Mouse (Mus musculus) cerebellum, adult 9-10 months (tissue): Measurements from ENCODE around the gene Csf2rb.
"Not testable (repeated sequence)": the region's sequence is repeated elsewhere in the genome, so short reads cannot be mapped to it uniquely, and the experiment has no call there.

Source experiments
- DNase-seq: peaks from one replicate; pipeline ENCODE4 v3.0.0; 2022

Gene Csf2rb

DNA sequence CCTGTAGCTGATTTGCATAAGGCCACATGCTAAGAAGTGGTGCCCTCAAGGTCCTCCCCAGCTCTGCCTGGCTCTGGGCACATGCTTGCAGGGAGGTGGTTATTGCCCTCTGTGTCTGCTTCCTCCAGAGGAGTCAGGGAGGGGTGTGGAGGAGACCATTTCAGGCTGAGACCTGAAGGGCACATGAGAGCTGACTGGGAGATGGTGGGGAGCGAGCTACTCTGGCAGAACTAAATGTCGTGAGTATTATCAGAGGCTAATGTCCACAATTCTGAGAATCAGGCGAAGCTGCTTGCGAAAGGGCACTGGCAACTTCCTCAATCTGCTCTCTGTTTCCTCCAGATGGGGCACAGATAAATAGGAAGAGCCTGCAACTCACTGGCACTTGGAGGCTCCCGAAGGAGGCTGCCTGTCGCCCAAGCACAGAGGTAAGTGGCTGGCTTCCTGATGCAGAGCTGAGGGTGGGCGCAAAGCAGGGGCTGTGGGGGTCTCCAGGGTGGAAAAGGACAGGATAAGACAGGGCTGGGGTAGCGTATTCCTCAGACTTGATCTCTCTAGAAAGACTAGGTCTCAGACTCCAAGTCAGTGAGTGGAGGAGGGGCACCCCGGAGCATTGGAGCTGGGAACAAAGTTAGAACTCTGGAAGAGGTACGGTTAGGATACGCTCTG lies at the start of gene Csf2rb:
Csf2rb (plus strand) TSS at position 82 of the 669 bp plus-strand sequence.
- DNase-seq = no peak

DNA sequence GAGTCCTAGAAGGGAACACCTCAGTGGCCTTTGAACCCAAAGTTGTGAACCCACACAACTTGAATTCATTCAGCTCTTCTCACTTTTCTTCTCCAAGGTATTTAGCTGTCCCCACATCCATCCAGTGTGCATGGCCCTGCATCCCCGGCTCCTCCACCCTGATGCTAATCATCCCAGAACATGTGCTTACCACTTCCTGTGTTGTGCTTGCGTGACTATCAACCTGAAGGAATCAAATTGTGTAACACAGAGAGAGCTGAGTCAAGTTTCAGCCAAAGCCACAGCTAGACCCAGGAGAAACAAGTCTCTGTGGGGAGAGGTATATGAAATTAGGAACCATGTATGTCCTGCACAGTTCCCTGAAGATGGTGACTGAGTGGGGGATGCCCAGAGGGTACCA lies 47.2 kb upstream of the Csf2rb start:
- DNase-seq = no peak

DNA sequence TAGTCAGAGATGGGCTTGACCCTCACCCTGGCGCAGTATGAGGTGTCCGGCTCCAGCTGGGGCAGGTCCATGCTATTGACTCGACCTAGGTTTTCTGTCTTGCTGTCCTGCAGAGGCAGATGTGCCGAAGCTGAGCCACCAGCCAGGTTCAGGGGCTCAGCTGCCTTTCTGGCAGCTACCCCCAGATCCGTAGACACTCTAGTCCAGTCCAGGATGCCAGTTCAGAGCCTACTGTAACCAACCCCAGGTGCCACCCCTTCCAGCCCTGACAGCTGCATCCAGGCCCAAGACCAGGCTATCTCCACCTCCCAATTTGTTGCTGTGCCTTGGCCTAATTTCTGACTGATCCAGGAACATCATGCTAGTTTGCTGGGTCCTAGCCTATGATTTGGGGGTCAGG lies 37.6 kb upstream of the Csf2rb start:
- no peak for DNase-seq

DNA sequence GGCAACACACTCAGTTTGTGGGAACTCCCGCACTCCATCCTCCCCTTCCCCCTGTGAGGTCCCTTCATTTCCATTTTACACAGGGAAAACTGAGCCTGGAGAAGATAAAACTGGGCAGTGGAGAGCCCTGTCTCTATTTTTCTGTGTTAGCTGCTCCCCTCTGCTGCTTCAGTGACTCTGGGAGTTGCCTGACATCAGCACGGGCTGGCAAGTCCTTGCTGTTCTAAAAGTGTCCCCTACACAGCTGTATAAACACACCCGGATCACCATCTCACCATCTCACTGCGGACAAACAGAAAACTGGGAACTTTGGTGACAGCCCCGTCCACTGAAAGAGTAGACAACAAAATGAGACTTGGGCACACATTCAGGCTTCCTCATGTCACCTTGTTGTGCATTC lies 35.8 kb upstream of the Csf2rb start:
- DNase-seq = not testable (repeated sequence)

DNA sequence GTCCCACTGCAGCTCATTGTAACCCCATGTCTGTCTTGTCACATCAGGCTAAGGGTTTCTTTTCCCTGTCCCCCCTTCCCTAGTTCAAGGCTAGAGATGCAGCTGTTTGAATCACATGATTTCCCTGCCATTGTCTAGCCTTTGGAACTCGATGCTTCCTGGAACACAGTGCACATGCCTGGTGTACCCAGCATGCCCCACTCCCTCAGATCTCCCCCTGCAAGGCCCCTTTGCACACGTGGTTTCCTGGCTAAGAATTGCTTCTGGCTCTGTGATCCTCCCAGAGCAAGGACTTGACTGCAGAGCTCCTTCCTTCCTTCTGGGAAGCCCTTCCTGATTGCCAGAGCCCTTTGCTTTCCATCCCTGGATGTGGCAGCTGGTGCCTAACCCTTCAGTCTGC lies 32.3 kb upstream of the Csf2rb start:
- DNase-seq = not testable (repeated sequence)

DNA sequence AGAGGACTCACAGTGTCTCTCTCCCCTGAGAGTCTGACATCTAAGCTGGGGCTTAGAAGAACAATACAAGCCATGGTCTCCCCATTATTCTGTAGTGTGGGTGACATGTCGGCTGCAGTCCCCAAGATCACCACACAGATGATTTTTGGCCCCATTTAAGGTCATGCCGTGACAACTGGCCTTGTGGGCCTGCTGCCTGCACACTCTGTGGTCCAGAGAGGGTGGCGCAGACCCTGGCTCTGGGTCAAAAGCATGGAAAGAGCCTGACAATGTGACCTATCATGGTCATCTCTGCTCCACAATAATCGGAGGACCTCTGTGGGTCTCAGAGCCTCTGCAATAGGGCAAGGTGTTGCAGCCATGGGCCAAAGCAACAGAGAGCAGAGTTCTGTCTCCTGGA lies 31.8 kb upstream of the Csf2rb start:
- no peak for DNase-seq

DNA sequence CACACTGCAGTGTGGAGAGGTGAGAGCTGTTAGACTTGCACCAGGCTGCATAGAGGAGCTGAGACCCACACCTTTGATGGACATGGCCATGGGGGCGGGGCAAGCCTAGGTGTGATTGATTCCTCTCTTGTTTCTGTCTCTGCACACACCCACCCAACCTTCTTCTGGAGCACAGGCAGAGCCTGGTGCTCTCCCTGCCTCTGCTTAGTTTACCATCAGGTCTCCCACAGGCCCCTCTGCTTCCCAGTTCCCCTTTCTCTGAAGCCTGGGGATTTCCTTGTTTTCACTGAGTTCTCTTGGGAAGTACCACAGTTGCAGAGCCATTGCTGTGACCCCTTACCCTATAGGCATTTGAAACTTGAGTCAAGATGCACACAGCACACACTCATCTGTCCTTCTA lies 27.0 kb upstream of the Csf2rb start:
- no peak for DNase-seq

DNA sequence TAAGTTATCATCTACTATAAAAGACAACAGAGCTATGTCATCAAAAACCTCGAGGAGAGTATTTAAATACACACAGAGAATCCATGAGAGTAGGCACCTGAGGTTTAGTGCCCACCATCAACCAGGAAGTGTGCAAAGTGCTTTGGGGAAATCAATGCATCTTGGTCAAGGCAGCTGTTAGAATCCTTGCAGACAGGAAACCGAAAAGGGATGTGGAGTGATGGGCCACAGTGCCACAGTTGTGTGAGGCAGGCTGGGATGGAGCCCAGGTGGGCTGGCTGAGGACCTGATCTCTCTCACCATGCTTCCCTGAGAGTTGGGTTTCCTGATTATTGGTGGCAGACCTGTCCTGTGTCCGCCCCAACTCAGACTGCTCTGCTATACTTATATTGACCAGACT lies 25.9 kb upstream of the Csf2rb start:
- no peak for DNase-seq

DNA sequence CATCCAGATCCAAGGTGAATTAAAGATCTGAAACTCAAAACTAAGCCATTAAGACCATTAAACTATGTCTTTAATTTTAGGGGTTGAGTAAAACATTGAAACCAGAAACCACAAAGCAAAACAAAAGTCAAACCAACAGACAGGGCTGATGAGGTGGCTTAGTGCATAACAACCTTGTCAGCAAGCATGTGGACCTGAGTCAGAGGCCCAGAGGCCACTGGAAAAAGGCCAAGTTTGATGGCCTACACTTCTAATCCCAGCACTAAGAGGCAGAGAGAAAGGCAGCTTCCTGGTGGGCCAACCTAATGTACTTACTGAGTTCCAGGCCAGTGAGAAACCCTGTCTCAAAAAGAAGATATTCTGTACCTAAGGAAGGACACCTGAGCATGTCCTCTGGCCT lies 24.8 kb upstream of the Csf2rb start:
- no peak for DNase-seq

DNA sequence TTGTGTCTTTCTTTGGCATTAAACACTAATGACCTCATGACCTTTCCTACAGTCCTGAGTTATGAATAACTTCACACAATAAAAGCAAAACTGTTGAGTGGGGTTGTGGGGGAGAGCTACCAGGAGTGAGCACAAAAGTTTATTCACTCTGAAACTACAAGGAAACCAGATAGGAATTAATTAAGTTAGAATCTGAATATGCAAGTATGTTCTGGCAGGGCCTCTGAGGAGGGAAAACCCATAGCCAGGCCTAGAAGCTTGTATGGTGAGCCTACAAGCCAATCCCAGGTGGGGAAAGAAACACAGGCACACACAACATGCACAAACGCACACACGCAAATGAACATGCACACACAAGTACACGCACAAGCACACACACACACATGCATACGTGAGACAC lies 22.8 kb upstream of the Csf2rb start:
- DNase-seq = no peak

DNA sequence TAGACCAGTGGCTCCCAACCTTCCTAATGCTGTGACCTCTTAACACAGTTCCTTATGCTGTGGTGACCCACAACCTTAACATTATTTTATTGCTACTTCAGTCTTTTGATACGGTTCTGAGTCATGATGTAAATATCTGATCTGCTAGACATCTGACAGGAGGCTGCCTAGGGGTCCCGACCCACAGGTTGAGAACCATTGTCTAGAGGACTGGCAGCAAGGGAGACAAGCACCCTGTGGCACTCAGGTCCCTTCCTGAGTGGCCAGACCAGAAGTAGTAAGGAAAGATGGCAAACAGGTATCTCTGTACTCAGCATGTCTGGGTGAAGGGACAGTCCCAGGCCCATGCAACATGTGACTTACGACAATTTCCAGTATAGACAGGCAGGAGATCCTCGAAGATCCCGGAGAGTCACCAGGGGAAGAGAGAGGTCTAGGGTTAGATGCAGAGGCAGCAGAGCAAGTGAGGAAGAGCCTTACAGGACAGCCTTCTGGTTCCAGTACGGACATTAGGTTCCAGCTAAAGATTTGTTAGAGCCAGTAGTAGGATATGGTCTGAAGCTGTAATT lies 21.8 kb upstream of the Csf2rb start:
- DNase-seq = no peak

DNA sequence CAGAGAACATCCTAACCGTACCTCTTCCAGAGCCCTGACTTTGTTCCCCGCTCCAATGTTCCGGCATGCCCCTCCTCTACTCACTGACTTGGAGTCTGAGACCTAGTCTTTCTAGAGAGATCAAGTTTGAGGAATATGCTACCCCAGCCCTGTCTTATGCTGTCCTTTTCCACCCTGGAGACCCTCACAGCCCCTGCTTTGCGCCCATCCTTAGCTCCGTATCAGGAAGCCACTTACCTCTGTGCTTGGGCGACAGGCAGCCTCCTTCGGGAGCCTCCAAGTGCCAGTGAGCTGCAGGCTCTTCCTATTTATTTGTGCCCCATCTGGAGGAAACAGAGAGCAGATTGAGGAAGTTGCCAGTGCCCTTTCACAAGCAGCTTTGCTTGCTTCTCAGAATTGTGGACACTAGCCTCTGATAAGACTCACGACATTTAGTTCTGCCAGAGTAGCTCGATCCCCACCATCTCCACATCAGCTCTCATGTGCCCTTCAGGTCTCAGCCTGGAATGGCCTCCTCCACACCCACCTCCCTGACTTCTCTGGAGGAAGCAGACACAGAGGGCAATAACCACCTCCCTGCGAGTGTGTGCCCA lies 20.1 kb upstream of the Csf2rb start, which contains the start of gene Csf2rb2:
Csf2rb2 (minus strand) TSS at position 381 of the 593 bp plus-strand sequence.
- no peak for DNase-seq

DNA sequence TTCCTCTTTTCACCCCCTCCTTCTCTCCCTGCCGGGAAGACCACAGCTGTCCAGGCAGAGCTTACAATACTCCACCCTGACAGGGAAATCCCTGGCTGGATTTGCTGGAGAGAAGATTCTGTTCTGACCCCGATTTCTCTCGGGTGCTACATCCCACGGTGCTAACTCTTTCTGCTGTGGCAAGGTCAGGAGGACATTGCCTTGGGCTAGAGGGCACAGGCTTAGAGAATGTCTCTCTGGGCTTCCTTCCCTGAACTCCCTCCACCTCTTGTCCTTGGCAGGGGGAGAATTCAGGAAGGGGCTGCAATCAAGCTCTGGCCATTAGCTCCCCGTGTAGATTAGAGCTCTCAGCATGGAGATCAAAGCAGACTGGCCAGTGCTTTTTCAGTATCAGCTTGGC lies 15.7 kb upstream of the Csf2rb start:
- DNase-seq = no peak

DNA sequence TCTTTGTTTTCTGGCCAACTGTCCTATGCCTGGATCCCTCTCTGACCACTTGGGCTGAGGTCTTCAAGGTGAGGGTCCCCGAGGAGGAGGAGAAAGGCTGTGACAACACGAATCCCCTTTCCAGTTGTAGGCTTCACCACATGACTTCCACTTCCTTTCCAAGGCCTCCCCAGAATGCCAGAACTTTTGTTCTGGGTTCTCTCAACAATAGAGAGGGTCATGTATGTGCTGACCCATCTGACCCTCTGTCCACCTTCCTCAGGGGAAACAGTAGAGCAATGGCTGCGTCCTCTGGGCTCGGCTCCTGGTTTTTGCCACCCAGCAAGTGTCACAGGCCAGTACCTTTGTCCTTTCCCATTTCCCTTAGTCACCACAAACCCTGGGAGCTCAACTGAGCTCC lies 14.6 kb upstream of the Csf2rb start:
- no peak for DNase-seq

DNA sequence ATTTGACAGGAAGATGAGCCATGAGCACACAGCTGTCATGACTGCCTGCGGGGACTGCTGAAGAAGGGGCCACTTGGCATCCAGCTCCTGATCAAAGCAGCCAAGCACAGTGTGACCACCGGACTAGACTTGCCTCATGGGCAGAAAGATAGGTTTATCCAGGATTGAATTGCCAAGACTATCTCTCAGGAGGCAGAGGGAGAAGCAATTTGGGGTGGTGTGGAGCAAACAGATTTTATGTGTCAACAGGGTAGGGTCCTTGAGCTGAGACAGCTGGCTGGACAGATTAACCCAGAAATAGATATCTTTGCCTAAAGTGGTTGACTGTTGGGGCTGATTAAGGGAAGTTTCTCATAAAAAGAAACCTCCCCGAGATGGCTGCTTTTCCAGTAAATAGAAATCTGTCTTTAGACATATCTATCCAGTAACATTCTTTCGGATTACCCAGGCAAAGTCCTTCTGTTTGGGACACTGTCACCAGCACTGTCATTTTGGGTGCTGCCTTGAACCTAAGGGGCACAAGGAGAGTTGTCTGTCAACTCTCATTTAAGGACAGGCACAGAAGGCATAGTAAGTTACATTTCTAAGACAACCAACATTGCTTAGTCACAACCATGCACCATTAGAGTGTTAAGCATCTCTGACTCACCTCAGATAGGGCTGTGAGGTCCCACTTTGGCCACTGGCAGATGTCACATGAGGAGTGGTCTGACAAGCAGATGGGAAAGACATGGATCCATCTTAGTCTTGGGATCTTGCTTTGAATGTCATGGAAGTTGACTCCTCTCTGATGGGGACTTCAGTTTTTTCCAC lies 12.9 kb upstream of the Csf2rb start:
- DNase-seq = not testable (repeated sequence)

DNA sequence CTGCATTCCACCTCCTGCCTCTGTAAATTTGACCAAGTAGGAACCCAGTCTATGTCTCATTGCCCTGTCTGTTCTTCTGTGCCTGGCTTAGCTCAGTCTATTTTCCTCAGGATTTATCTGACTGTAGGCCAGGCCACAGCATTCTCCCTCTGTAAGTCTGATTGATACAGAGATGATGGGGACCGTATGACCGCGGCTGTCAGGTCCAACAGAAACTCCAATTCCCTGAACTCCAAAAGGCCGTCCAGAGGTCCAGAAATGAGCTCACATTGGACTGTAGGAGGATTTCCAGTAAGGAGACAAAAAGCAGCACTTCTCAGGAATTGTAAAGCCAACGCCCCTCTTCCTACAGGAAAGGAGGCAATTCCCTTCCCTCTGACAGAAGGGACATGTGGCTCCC lies 11.9 kb upstream of the Csf2rb start:
- not testable (repeated sequence) for DNase-seq

DNA sequence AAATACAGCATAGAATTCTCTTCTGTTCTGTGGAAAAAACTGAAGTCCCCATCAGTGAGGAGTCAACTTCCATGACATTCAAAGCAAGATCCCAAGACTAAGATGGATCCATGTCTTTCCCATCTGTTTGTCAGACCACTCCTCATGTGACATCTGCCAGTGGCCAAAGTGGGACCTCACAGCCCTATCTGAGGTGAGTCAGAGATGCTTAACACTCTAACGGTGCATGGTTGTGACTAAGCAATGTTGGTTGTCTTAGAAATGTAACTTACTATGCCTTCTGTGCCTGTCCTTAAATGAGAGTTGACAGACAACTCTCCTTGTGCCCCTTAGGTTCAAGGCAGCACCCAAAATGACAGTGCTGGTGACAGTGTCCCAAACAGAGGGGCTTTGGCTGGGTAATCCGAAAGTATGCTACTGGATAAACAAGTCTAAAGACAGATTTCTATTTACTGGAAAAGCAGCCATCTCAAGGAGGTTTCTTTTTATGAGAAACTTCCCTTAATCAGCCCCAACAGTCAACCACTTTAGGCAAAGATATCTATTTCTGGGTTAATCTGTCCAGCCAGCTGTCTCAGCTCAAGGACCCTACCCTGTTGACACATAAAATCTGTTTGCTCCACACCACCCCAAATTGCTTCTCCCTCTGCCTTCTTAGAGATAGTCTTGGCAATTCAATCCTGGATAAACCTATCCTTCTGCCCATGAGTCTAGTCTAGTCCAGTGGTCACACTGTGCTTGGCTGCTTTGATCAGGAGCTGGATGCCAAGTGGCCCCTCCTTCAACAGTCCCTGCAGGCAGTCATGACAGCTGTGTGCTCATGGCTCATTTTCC lies 7.0 kb upstream of the Csf2rb start:
- DNase-seq = not testable (repeated sequence)

DNA sequence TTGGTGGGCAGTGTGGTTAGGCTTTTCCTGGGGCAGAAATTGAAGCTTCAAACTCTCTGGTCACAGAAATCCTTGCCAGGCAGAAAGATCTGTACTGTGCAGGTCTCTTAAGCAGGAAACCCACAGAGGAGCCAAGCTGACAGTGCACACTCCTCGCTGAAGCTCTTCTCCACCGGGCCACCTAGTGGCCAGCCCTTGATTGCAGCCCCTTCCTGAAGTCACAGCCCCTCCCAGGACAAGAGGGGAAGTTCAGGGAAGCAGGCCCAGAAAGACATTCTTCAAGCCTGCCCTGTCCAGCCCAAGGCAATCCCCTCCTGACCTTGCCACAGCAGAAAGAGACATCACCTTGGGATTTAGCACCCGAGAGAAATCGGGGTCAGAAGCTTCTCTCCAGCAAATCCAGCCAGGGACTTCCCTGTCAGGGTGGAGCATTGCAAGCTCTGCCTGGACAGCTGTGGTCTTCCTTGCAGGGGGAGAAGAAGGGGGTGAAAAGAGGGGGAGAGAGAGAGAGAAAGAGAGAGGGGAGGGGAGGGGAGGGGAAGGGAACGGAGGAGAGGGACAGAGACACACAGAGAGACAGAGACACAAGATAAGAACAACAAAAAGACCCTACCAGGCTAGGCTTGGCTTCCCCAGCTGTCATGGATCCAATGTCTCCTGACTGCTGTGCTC lies 4.6 kb upstream of the Csf2rb start:
- peak; percentile 23 for DNase-seq

DNA sequence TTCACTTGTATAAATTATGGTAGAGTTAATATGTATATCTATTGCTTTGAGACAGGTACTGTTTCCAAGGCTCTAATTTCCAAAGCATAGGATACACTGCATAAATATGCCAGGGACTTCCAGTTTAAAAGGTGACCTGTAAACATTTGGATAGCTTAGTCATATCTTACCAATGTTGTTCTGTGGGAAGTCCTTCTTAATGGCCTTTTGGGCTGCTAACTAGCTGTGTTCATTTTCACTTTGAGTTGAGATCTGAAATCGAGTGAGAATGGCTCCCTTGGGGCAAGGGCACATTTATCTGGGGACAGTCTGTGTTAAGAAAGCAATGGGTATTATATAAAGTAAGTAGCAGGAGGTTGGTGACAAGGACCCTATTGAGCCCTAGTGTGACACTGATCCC lies 2.2 kb upstream of the Csf2rb start:
- no peak for DNase-seq

DNA sequence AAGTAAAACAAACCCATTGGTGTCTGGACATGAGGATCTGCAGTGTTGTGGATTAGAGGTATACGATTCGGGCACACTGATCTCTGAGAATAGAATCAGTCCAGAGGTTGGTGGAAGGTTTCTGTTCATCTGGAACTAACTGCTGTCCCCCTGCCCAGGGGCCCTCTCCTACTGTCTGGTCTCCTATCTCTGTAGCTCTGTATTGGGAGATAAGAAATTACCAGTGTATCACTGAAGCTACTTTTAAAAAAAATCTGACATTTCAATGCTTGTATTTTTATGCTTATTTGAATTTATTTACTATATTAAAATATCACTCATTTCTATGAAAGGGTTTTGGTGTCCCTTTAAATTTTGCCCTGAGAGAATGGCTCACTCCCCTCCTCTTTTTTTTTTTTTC lies 1.3 kb upstream of the Csf2rb start:
- no peak for DNase-seq

DNA sequence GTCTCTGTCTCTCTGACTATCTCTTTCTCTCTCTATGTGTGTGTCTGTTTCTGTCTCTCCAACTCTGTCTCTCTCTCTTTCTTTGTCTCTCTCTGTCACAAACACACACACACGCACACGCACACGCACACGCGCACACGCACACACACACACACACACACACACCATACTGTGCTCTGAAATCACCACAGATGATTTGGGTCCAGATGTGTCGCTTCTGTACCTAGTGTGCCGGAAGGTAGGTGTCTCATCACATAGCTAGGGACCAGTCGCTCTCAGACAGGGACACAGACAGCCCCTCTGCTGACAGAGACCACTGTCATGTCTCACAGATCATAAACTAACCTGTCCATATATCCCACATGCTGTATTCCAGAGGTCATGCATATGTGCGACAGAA lies 1.2 kb downstream of the Csf2rb start:
- no peak for DNase-seq

DNA sequence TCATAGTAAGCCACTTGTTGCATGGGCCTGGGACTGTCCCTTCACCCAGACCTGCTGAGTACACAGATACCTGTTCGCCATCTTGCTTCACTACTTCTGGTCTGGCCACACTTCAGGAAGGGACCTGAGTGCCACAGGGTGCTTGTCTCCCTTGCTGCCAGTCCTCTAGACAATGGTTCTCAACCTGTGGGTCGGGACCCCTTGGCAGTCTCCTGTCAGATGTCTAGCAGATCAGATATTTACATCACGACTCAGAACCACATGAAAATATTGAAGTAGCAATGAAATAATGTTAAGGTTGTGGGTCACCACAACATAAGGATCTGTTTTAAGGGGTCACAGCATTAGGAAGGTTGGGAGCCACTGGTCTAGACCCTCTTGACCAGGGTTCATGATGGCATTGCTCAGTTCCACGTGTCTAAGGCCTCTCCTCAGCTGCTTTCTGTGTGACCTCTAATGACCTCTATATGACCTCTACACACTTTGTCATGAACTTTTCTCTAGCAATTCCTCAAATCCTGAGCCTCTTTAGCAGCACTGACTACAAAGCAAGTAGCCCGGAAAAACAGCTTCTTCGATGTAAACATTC lies 2.3 kb downstream of the Csf2rb start:
- not testable (repeated sequence) for DNase-seq
